Mouse (Mus musculus) left cerebral cortex, postnatal 14 days (tissue): ENCODE data around the gene Thyn1. TPM values are rescaled to one million over a fixed set of nuclear protein-coding genes. Genes with fewer than 3 reads are reported as not detected.

Experiments used
- DNase-seq, 2 experiments: peaks; one replicate each; pipeline ENCODE4 v3.0.0; 2021 to 2022; ENCODE audit warnings: low spot score in 2 of 2, mixed read lengths in 1 of 2
- intact Hi-C: fragments of 180-260 bp; cut with DNase I; formaldehyde crosslinking; loops from one replicate; pipeline ENCODE4 v1.15.1; 2025
- total RNA-seq, 2 experiments: library from RNA; stranded (reverse); gene quantifications; 2 replicates each; pipeline ENCODE4 v1.2.3; 2021

Thyn1 gene
- total RNA-seq, 2 experiments from 2014 or later: 65.7 to 69.2 TPM

DNA sequence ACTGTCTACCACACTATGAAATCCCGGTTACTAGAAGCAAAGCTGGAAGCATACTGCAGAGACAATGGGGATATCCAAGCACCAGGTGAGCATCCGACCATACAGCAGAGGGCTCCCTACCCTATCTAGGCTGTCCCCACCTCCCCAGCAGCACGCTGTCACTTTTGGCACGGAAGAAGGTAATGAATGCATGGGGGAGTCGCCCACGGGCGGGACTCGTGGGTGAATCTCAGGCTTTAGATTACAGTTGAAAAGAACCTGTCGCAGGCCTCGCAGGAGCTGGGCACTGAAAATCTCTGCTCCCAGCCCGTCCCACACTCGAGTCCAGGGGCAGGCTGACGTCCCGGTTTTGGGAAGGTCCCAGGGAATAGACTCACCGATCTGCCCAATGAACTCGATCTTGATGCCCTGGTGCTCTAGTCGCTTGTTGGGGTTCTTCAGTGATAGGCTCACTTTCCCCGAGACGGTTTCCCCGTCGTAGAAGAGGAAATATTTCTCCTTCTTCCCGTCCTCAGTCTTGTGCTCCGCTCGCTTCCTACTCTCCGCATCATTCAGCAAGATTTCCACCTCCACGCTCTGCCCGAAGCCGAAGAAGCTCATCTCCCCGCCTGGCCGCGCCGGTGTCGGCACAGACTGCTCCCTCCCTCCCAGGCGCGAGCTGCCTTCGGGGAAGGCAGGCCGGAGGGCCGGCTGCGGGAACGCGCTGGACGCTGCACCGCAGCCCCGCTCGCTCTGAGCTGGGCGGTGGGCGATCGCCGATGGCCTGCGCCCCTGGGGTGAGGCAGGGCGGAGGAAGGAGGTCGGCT lies 29.7 kb downstream of the Thyn1 start:
- DNase-seq: peak; percentile 60
- intact Hi-C loops: no loop called here

DNA sequence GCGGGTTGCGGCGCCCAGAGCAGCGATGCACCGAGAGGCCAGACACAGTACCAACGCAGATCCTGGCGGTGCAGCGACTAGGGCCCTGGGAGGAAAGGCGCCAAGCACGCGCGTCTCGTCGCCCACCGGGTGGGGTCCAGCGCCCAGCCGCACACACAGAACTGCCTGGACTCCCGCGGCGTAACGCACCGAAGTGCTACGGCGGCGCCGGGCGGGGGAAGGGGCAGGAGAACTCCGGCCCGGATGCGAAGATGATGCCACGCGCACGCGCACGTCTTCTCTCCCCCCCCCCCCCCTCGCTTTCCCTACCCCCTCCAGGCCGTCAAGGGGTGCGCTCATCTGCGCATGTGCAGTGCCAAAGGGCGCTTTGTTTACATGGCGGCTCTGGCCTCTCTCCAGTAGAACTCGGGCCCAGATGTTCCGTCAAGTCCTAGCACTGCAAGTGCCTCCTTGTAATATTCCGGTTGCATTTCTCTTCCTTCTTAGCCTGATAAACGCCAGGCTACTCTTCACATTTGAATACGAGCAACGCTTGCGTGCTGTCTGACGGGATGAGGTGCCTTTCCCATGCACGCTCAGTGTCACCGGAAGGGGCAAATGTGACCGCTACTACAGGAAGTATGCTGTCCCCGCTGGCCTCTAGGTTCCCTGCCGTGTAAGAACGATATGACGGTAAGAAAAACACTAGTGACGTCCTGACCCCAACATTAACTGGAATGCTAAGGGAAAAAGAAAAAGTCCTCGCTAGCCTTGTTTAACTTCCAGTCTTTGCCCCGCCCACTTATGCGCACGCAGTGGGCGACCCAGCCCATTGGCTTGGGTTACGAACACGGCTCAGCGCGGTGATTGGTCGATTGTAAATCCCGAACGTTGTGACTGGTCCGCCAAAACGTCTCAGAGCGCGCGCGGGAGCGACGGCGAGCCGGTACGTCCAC lies 30.6 kb downstream of the Thyn1 start, which contains the start of the genes Vps26b and Ncapd3:
TSS of gene Vps26b (minus strand) at position 238 of the 935 bp plus-strand sequence.
TSS of gene Ncapd3 (plus strand) at position 348 of the 935 bp plus-strand sequence.
- DNase-seq: peak; percentile 98
- intact Hi-C loops: no loop called here

DNA sequence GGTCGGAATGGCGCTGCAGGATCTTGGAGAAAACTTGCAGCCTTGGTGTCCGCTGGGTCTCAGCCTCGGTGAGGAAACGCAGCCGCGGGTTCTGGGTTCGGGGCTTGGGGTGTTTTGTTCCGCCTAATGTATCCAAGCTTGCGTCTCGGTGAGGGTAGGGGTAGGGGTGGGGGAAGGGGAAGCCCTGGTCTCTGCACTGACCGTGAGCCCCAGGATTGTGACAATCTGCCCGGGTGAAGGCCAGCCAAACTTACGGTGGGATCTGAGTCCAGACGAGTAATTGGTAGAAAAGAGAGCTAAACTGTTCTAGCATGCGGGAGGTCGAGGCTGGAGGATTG lies 31.2 kb downstream of the Thyn1 start:
- DNase-seq: no peak
- intact Hi-C loops: no loop called here

DNA sequence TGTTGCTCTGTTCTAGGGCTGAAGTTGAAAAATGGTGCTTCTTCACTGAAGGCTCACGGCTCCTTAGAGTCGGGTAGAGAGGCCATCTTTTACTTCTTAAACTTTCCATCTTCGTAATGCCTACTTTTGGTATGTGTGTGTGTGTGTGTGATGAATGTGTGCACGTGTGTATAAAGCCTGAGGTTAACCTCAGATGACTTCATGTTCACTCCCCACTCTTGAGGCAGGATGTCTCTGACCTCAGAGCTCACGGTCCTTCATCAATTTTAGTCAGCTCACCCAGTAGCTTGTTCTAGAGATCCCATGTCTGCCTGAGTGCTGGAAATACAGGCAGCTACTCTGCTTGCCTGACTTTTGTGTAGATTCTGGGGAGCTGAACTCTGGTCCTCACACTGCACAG lies 44.4 kb downstream of the Thyn1 start:
- intact Hi-C loops: no loop called here
- DNase-seq: no peak

DNA sequence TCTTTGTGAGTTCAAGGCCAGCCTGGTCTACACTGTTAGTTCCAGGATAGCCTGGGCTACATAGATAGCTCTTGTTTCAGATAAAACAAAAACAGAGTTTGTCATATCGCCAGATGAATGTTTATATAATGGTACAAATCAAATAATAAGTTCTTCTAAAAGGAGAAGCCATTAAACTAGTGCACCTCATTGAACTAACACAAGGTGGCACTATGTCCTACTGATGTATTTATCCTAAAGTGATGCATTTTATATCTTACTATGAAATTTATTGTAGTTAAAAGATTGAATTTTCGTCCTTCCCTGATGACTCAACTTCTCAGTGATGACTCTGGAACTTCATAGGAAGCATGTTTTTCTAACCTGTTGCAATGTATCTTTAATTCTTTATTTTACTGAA lies 50.0 kb downstream of the Thyn1 start:
- DNase-seq: peak in 1 of 2 experiments; percentile 42
- intact Hi-C loops: loop anchor here (5.0 kb wide), 1 partner anchor 278 kb away; no protein-coding TSS in a partner anchor

Other genes starting within 250 kb of the Thyn1 start
- under 1 TPM; 0.11 to 0.61 TPM for gene Glb1l2, start 193.2 kb upstream of the Thyn1 start, total RNA-seq
- gene Glb1l3, start 138.8 kb upstream of the Thyn1 start, total RNA-seq: not detected
- not detected for gene Gm1110, start 76.6 kb upstream of the Thyn1 start, total RNA-seq
- gene Acad8, start 144 bp upstream of the Thyn1 start, total RNA-seq: 10 to 100 TPM; 30.1 to 30.6 TPM
- 100 to 1,000 TPM; 110 to 112 TPM for gene Vps26b, start 30.4 kb downstream of the Thyn1 start, total RNA-seq
- gene Ncapd3, start 30.5 kb downstream of the Thyn1 start, total RNA-seq: 10 to 100 TPM; 15.3 to 16.3 TPM
- 10 to 100 TPM; 24.1 to 26.9 TPM for gene Jam3, start 155.7 kb downstream of the Thyn1 start, total RNA-seq